32 mouse cellular contexts compared by ENCODE assay signal in the genomic region with DNA sequence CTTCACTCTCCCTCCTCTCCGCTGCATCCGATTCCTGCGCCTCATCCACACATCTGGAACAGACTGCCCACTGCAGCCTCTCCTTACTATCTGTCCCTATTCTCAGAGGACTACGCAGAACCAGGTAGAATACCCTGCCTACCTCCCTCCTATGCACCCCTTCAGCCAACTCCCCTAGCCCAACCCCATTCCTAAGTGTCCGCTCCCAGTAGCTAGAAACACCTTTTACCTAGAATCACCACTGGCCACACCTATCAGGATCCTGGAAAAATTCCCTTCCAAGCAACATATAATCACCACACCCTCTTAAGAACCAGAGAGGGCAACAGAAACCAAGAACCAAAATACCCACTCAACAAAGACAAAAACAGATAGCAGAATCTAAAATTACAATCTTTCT.
"Had no signal": no experiment of that assay in that cellular context is flagged by ENCODE, and none has a peak within 500 bp of the region (broad histone marks: within the 10 kb centered on the region; RNA-seq: fewer than 3 reads in every experiment).

No protein-coding gene starts in this region.

- H3K4me3 ChIP-seq: left cerebral cortex, adult 2 months; limb, embryonic 10.5 days; limb, embryonic 12.5 days; limb, embryonic 13.5 days; limb, embryonic 15.5 days; liver, embryonic 12.5 days; liver, embryonic 13.5 days; liver, embryonic 15.5 days; lung, embryonic 15.5 days; megakaryocyte, embryonic 14.5 days; midbrain, embryonic 10.5 days; midbrain, embryonic 12.5 days; midbrain, embryonic 13.5 days; midbrain, embryonic 15.5 days; myocyte had no signal

- ATAC-seq: liver, embryonic 12.5 days; liver, postnatal 0 days; lung, postnatal 0 days; midbrain, embryonic 13.5 days; midbrain, embryonic 15.5 days; midbrain, embryonic 16.5 days had no signal

- DNase-seq: left cerebral cortex, postnatal 4 days; liver; liver, embryonic 13.5 days; liver, postnatal 0 days; lung, adult 18-20 months; lung, adult 2 months; lung, embryonic 14.5 days; lung, postnatal 10 days; lung, postnatal 14 days; lung, postnatal 36 days; lung, postnatal 4 days; midbrain, embryonic 14.5 days had no signal

- H3K4me1 ChIP-seq: limb, embryonic 12.5 days; limb, embryonic 15.5 days; liver, embryonic 12.5 days; liver, embryonic 13.5 days; liver, embryonic 15.5 days; lung, embryonic 15.5 days; megakaryocyte, embryonic 14.5 days; midbrain, embryonic 15.5 days had no signal

- H3K27me3 ChIP-seq: limb, embryonic 12.5 days; limb, embryonic 13.5 days; limb, embryonic 15.5 days; liver, embryonic 12.5 days; liver, embryonic 13.5 days; liver, embryonic 15.5 days; lung, embryonic 15.5 days; megakaryocyte, embryonic 14.5 days; midbrain, embryonic 12.5 days; midbrain, embryonic 13.5 days; midbrain, embryonic 15.5 days had no signal

- H3K36me3 ChIP-seq: midbrain, embryonic 15.5 days had no signal

- H3K4me2 ChIP-seq: limb, embryonic 12.5 days; limb, embryonic 13.5 days; limb, embryonic 15.5 days; liver, embryonic 11.5 days; liver, embryonic 12.5 days; liver, embryonic 13.5 days; liver, embryonic 15.5 days; lung, embryonic 14.5 days; lung, embryonic 15.5 days; midbrain, embryonic 11.5 days; midbrain, embryonic 12.5 days; midbrain, embryonic 13.5 days; midbrain, embryonic 15.5 days had no signal

- H3K9ac ChIP-seq: limb, embryonic 12.5 days; limb, embryonic 13.5 days; limb, embryonic 15.5 days; liver, embryonic 12.5 days; liver, embryonic 13.5 days; liver, embryonic 14.5 days; liver, embryonic 15.5 days; liver, postnatal 0 days; lung, embryonic 14.5 days; lung, embryonic 15.5 days; midbrain, embryonic 12.5 days; midbrain, embryonic 13.5 days; midbrain, embryonic 15.5 days had no signal

- H3K27ac ChIP-seq: left cerebral cortex, adult 2 months; limb, embryonic 10.5 days; limb, embryonic 12.5 days; limb, embryonic 13.5 days; limb, embryonic 15.5 days; liver, embryonic 12.5 days; liver, embryonic 13.5 days; liver, embryonic 14.5 days; liver, embryonic 15.5 days; lung, embryonic 15.5 days; macrophage; midbrain, embryonic 10.5 days; midbrain, embryonic 12.5 days; midbrain, embryonic 13.5 days; midbrain, embryonic 15.5 days had no signal

- H3K9me3 ChIP-seq: limb, embryonic 10.5 days; limb, embryonic 12.5 days; limb, embryonic 13.5 days; limb, embryonic 15.5 days; liver, embryonic 12.5 days; liver, embryonic 13.5 days; liver, embryonic 15.5 days; lung, embryonic 15.5 days; megakaryocyte, embryonic 14.5 days; midbrain, embryonic 10.5 days; midbrain, embryonic 12.5 days; midbrain, embryonic 13.5 days; midbrain, embryonic 15.5 days had no signal
